Mouse (Mus musculus): Measurements from ENCODE around the gene Olfr270.
A peak's percentile ranks its signal among the peaks of the same experiment; 100 is the strongest.

The Olfr270 gene

DNA sequence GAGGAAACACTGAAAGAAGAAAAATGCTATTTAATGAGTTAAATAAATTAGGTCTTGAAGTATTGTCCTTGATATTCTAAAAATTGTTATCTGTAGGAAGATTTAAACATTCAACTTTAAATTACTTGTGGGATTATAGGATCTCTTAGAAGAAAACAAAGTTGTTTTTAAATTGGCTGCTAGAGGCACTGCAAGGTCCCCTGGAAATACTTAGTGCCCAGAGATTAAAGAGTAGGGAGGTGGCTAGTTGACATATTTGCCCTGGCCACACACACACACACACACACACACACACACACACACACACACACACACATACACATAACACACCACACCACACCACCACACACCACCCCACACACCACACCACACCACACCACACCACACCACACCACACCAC is at the start of gene Olfr270:
Olfr270 (plus strand) TSS at position 301 of the 400 bp plus-strand sequence.
- no peak for DNase-seq

DNA sequence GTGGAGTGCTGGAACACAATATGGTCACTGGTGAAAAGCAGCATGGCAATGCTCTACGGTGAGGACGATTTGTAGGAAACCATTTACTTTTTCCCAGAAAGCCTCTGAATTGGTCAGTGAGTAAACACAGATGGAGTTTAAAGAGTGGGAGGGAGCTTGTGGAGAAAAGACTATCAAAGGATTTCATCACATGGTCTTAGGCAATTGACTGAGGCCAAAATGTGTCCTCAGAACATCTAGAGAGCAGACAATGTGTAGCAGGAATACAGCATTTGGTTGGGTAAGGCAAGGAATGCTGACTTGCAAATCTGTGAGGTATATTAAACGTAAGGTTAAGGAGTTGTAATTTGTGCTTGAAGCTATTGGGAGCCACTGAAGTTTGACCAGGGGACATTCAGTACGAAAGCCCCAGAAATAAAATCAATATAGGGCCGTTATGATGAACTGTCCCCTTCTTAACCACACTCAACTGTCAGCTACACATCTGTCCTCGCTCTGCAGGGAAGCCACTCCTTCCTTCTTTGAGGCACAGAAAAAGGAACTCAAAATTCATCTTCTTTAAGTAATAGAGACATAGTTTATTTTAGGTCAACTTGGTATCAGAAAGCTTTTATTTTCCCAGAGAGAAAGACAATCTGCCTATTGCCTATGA is 47.6 kb upstream of the Olfr270 start:
- DNase-seq, result no peak

DNA sequence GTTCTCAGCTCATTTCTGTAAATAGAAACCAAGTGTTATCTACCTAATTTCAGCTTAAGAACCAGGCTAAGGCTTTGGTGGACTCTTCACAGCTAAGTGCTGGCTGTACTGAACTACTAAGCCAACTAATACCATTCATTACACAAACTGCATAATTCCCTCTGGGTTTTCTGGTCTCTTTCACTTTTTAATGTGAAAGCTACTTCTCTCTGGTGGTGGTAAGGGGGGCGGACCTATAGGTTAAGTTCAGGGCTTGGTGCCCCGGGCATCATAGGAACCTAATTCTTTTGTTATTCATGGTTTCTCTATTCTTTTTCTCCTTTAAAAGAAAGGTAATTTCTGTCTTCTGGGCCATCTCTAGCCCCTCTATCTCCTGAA is 47.0 kb upstream of the Olfr270 start:
- DNase-seq, result no peak

DNA sequence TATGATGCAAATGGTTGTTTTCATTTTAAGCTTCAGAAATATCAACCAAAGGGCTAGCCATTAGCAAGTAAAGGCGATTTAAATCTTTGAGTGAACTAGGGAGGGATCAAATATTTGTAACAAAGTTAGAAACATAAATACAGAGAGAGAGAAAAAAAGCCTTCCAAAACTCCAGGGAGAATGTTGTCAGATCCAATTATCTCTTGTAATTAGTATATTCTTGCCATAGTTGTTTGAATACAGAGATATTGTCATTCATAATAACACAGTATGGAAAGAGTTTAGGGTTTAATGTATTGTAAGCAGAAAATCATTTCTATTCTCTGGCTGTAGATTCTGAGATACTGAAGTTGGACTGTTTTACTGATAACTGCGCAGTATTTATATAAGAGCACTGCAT is 45.3 kb upstream of the Olfr270 start, which contains the start of gene Olfr272:
Olfr272 (minus strand) TSS at position 101 of the 400 bp plus-strand sequence.
- DNase-seq, result no peak

DNA sequence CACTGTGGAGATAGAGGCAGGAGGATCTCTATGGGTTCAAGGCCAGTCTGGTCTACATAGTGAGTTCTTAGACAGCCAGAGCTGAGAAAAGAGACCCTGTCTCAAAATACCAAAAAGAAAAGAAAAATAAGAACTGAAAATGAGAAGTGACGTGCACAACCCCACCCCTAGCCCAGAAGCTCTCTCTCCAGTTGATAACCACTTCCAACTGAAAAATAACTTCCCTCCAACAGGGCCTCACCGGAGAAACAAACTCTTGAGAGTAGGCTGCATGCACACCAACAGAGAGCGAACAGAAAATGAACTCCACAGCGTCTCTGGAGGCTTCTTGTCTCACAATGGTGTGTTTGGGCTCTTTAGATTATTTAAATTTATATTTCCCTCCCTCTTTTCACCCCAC is 33.9 kb upstream of the Olfr270 start:
- no peak for DNase-seq

DNA sequence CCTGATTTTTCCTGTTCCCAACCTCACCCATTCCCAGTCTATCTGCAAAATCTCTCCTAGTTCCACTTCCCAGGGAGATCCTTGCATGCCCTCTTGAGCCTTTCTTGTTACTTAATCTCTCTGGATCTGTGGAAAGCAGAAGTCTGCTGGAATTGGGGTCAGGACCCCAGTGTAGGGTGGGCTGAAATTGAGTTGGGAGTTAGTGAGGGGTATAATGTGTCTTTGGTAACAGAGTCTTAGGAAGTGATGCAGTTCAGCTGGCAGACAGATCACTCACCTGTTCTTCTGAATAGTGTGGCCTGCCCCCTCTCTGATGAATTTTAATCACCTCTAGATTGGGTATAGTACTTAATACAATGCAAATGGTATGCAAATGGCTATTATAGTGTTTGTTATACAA is 17.7 kb upstream of the Olfr270 start:
- DNase-seq, result no peak

DNA sequence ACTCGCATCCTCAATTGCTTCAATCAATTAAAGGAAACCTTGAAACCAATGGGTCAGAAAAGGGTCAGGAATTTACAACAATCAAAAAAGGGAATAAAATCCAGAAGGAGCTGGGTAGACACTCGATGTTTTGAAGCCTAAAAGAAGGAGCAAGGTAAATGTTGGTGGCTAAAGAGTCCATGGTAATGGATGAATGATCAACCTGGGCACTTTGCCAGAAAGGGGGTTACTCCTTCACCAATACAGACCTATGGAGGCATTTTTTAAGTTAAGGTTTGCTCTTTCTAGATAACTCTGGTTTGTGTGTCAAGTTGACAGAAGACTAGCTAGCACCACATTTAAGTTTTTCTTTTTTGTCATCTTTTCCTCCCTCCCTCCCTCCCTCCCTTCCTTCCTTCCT is 15.3 kb upstream of the Olfr270 start:
- DNase-seq, result no peak

DNA sequence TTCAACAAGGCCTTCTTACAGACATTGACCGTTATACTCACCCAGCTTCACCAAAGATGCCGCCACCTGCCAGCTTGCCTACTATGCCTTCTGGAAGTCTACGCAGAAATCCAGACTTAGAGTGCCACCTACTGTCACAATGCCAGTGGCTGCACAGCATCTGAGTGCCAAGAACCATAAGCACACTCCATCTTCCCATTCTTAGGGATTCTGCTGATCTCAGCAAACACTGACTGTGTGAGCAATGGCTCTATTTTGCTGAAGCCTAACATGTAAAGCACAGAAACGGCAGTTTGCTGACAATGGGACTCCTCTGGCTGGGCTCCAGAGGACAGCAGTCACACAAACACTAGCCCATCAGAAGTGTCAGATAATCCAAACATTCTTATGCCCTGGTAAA is 5.7 kb upstream of the Olfr270 start:
- DNase-seq, result peak; percentile 66

DNA sequence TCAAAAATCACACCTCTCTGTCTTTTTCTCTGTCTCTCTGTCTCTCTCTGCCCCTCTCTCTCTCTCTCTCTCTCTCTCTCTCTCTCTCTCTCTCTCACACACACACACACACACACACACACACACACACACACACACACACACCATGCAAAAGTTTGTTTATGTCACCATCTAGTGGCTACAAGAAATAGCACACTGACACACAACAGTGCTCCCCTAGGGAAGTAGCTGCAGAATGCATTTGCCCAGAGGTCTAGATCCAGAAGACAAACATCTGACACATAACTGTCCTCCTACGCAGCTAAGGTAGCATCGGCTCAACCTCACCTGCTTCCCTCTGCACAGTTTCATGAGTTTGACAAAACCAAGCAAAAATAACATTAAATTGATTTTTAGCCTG is 20.9 kb downstream of the Olfr270 start:
- peak; percentile 47 for DNase-seq

DNA sequence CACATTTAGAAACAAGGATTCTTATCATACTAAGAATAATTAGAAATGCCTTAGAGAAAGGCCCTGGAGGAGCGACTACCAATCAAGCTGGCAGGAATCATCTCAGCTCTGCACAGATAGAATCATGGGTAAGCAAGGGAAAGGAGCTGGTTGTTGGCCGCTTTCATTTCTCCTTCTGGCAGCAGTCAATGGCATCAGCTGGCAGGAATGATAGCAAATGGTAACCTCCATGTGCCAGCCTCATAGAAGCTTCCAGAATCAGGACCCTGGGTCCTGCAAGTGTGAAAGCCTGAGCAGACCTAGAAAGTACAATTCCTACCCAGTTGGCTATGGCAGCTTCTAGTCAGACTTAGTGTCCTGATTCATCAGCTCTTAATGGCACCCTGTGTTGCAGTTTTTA is 21.9 kb downstream of the Olfr270 start:
- DNase-seq, result no peak

DNA sequence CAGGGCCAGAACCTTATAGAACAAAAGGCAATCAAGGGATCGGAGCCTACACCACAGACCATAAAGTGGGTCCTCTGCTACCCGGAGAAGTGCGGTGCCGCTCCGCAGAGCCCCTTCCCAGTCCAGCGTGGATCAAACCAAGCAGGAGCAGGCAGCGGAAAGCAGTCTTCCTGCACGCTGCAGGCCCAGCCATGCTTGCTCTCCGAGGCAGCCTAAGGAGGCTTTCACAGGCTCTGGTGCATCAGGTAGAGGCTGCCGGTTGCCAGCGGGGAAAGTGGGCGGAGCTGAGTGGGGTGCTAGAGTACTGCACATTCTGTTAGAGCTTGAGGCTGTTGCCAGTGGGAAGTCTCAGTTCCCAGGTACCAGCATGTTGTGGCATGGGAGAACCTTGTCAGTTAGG is 24.9 kb downstream of the Olfr270 start, which contains the start of gene Nipsnap3a:
Nipsnap3a (plus strand) TSS at position 25 of the 400 bp plus-strand sequence.
- DNase-seq, result peak; percentile 25

DNA sequence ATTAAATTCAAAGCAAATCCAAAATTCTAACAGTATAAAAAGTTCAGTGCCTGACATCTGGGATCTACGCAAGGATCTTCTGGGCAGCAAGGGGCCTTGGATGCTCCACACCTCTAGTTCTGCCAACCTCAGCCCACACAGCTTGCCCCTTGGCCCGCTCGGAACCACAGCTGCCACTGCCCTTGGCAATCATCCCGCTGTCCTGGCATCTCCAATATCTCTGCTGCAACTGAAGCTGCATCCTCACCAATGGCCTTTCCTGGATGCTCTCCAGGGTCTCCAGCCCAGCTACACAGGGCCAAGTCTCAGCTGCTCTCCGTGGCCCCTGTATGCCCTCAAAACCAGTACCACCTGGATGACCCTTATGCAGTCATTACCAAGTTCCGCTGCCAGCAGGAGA is 35.1 kb downstream of the Olfr270 start:
- DNase-seq, result no peak

DNA sequence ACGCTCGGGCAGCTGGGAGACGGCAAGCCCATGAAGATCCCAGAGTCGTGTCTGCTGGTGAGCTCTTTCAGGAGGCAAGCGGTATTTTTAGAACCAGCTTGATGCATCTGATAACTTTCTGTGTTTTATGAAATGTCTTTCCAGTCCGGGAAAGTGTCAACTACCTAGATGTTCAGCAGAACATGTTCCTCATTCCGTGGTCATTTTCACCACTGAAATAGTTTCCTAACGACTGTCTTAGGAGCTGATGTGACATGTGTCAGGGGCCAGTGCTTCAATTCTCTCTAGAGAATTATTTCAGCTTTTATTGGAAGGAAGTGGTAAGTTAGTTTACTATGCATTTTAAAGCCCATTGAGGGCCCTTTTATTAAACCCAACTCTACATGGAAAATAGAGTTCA is 35.8 kb downstream of the Olfr270 start:
- no peak for DNase-seq

DNA sequence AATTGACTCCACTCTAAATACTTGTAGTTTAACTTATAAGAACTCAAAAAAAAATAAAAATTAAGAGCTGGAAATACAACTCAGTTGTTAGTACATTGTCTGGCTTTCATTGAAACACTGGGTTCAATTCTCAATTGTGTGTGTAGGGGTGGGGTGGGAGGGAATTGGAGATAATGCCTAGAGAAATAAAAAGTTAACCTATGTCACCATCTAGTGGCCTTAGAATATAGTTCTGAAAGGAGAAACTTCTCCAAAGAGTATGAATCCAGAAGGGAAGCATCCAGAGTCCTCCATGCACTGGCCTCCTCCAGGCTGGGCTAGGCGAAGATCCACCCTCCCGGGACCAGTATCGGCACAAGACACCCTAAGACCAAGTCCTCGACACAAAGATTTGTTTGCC is 44.8 kb downstream of the Olfr270 start:
- DNase-seq, result peak; percentile 39

DNA sequence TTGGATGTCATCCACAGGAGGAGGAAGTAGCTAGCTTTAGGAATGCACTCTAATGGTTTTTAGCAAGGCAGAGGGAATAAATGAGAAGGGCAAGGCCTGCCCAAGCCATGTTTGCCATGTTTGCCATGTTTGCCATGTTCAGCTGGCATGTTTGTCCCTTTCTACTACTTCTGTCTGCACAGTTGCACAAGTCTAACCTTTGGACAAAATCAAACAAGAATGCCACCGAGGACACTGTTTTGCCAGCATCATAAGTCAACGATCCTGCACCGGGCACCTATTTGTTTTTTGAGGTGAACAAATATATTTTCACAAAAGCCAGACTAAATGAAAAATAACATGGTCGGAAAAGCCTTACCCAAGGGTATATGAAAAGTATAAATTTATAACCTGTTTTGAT is 45.5 kb downstream of the Olfr270 start:
- no peak for DNase-seq

DNA sequence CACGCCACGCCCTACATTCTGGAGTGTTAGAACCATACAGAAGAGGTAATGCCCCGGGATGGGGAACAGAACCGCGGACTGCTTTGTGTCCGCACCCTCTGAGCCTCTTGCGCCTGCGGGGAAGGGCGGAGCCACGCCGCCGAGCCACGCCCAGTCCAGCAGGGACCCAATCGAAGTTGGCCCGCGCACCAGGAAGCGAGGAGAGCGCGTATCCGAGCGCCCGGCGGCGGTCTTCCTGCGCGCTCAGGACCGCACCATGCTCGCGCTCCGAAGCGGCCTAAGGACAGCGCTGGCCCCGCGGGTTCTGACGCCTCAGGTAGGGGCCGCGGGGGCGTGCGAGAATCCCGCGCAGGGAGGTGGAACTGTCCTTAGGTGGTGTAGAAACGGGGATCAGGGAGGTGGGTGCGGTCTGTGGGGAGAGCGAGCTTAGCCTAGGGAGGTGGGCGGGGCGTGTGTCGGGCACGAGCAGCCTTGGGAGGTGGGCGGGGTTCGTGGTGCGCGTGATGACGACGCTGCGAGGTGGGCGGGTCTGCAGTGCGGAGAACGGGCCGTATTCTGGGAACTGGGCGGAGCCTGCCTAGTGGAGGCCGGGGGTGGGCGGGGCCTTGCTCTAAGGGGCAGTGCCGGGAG is 47.5 kb downstream of the Olfr270 start, which contains the start of gene Nipsnap3b:
Nipsnap3b (plus strand) TSS at position 149 of the 630 bp plus-strand sequence.
- DNase-seq, result peak; percentile 96

DNA sequence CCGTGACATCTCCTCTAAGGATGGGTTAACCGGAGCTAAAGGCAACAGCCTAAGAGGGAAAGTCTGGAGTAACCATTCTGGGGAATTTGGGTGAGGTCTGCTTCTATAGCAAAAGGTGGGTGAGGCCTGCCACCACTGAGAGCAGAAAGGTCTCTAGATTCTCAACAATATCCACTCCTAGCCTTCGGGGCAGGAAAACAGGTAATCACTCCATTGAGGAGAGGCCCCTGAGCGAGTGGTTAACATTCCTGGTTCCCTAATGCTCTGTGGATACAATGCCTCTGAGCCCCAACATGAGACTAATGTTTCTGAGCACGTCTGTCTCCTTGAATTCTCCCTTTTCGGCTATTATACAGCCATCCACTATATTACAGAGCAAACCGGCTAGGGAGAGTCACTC is 50.1 kb downstream of the Olfr270 start:
- DNase-seq, result no peak

DNA sequence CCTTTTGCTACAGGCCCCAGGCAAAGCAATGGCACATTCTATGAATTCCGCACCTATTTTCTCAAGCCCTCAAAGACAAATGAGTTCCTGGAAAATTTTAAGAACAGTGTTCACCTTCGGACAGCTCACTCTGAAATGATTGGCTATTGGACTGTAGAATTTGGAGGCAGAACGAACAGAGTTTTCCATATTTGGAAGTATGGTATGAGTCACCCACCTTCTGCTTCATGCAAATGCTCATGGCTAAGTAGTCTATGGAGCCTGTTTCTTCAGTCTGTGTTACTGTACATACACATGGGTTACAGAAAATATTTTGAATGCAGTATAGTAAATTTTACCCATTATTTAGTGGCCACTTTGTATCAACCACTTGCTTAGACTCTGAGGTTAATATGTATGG is 50.7 kb downstream of the Olfr270 start:
- no peak for DNase-seq

DNA sequence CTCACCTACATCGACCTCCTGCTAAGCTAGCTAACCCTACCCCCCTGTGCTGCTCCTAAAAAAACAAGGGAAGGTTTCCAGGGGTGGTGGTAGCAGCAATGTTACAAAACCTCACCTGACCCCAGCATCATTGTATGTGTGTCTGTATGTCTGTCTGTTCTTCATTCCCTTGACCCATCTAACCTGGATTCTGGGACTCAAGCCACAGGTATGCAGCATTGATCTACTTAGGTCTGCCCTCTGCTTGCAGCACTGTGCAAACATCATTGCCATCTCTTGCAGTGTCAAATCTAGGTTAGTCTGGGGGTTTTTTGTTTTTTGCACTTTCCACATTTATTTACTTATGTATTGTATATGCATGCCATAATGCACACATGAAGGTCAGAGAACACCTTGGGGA is 54.0 kb downstream of the Olfr270 start:
- DNase-seq, result no peak

Data from retina, postnatal 1 day (tissue).